Mouse (Mus musculus): ENCODE measurements around the gene Fance. TPM values are rescaled to one million over a fixed set of nuclear protein-coding genes. Genes with fewer than 3 reads are reported as not detected.

Fance gene
- total RNA-seq, 4 experiments from 2014 or later, result 9.2 to 15.2 (median 12.3) TPM

Other genes starting within 250 kb of the Fance start
- under 1 TPM in 1 of 4 experiments, not detected in 3; 0.24 TPM for gene Tcp11, start 232.9 kb upstream of the Fance start, total RNA-seq (2022)
- gene Scube3, start 171.4 kb upstream of the Fance start, total RNA-seq (2022), result under 1 TPM; 0.28 to 0.80 (median 0.54) TPM
- 10 to 100 TPM; 12.2 to 18.5 (median 14.2) TPM for gene Zfp523, start 136.4 kb upstream of the Fance start, total RNA-seq (2022)
- 1 to 10 TPM; 2.5 to 4.0 (median 3.6) TPM for gene Def6, start 105.7 kb upstream of the Fance start, total RNA-seq (2022)
- 10 to 100 TPM; 32.4 to 33.8 (median 33.1) TPM for gene Ppard, start 80.8 kb upstream of the Fance start, total RNA-seq (2022)
- gene Rpl10a, start 15.0 kb downstream of the Fance start, total RNA-seq (2022), result 100 to 1,000 TPM; 377 to 423 (median 382) TPM
- 10 to 100 TPM in 3 of 4 experiments, 1 to 10 TPM in 1; 8.4 to 15.6 (median 11.7) TPM for gene Tead3, start 37.3 kb downstream of the Fance start, total RNA-seq (2022)
- not detected for gene Tulp1, start 51.7 kb downstream of the Fance start, total RNA-seq (2022)
- gene Fkbp5, start 204.0 kb downstream of the Fance start, total RNA-seq (2022), result 10 to 100 TPM; 31.0 to 46.7 (median 38.3) TPM
- gene Armc12, start 217.3 kb downstream of the Fance start, total RNA-seq (2022), result not detected
- gene Clpsl2, start 235.9 kb downstream of the Fance start, total RNA-seq (2022), result not detected
- not detected for gene Clps, start 247.2 kb downstream of the Fance start, total RNA-seq (2022)